Comparison of ENCODE assay signal across 28 mouse cellular contexts in the genomic region with DNA sequence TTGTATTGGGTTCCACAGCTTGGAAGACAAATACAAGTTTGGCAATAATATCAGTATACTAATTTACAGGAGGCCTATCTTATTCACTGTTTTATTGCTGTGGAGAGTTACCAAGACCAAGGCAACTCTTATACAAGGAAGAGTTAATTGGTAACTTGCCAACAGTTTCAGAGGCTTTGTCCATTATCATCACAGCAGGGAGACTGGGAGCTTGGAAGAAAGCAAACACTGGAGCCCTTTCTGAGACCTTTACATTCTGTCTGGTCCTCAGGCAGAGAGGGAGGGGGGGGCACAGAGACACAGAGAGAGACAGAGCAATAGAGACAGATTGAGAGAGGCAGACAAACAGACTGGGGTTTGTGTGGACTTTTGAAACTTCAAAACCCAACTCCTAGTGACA.
DNase-seq lines count a peak whose midpoint lies in the region; ATAC-seq and TF ChIP-seq lines count a peak whose summit lies in the region.
"Had no signal": no experiment of that assay in that cellular context is flagged by ENCODE, and none has a peak within 500 bp of the region (broad histone marks: within the 10 kb centered on the region; RNA-seq: fewer than 3 reads in every experiment).

No protein-coding gene starts in this region.

- peak; percentile 22 for DNase-seq in embryonic facial prominence, embryonic 14.5 days (ENCODE audit: low spot score)
- DNase-seq in embryonic facial prominence, embryonic 10.5 days (ENCODE audit: low spot score): no peak
- peak; percentile 10 for DNase-seq in kidney, postnatal 0 days (ENCODE audit: low spot score)
- DNase-seq in kidney, adult 11 months: no peak
- DNase-seq in stomach, postnatal 0 days (ENCODE audit: low spot score): no peak
- DNase-seq in retina, postnatal 1 day: peak; percentile 73
- no peak for DNase-seq in urinary bladder, postnatal 25 days (ENCODE audit: low spot score)
- DNase-seq: adrenal gland, adult 2 months; adrenal gland, postnatal 36 days; B cell, adult 2 months; cerebellum, adult 8-10 months; gastrocnemius, postnatal 25 days; heart, adult 11 months; heart, postnatal 36 days; kidney, adult 8-10 months; kidney, postnatal 10 days; layer of hippocampus, postnatal 36 days; liver, embryonic 13.5 days; lung, adult 18-20 months had no signal

- ATAC-seq in embryonic facial prominence, embryonic 14.5 days (ENCODE audit: low read depth): no peak
- ATAC-seq in kidney, postnatal 0 days (replicated peaks; ENCODE audit: low FRiP score, low read depth): no peak
- peak; percentile 67; the same call in 1 of the 2 replicates for ATAC-seq in stomach, embryonic 14.5 days (ENCODE audit: insufficient number of reproducible peaks, insufficient read depth, low FRiP score, low read depth)
- ATAC-seq in stomach, postnatal 0 days (ENCODE audit: low FRiP score, low TSS enrichment): no peak
- ATAC-seq: intestine, embryonic 15.5 days; midbrain, embryonic 15.5 days had no signal

- no peak overlapping the region for H3K27ac ChIP-seq in embryonic facial prominence, embryonic 14.5 days (replicated peaks; ENCODE audit: low read depth, low read length)
- no peak overlapping the region for H3K27ac ChIP-seq in embryonic facial prominence, embryonic 10.5 days (replicated peaks)
- no peak overlapping the region for H3K27ac ChIP-seq in kidney, postnatal 0 days
- H3K27ac ChIP-seq in stomach, embryonic 14.5 days (ENCODE audit: low read length): no peak overlapping the region; the same call in 1 of the 2 replicates
- H3K27ac ChIP-seq in stomach, postnatal 0 days (replicated peaks): no peak overlapping the region
- H3K27ac ChIP-seq: embryonic facial prominence, embryonic 15.5 days; forebrain, embryonic 12.5 days; heart, embryonic 10.5 days; hindbrain, embryonic 15.5 days; intestine, embryonic 15.5 days; limb, embryonic 10.5 days; limb, embryonic 15.5 days; liver, embryonic 13.5 days; midbrain, embryonic 15.5 days had no signal

- H3K27me3 ChIP-seq in embryonic facial prominence, embryonic 14.5 days (replicated peaks; ENCODE audit: control insufficient read depth, insufficient read depth, low read length): no peaks in the 10 kb centered on the region
- no peaks in the 10 kb centered on the region for H3K27me3 ChIP-seq in embryonic facial prominence, embryonic 10.5 days (replicated peaks; ENCODE audit: low read depth, poor library complexity, severe bottlenecking)
- H3K27me3 ChIP-seq in kidney, postnatal 0 days (ENCODE audit: insufficient read depth, low read length): no peaks in the 10 kb centered on the region
- no peaks in the 10 kb centered on the region for H3K27me3 ChIP-seq in stomach, embryonic 14.5 days (ENCODE audit: control insufficient read depth, insufficient read depth, low read length)
- H3K27me3 ChIP-seq in stomach, postnatal 0 days (ENCODE audit: control insufficient read depth, insufficient read depth, low read length): no peaks in the 10 kb centered on the region
- H3K27me3 ChIP-seq: embryonic facial prominence, embryonic 15.5 days; forebrain, embryonic 12.5 days; hindbrain, embryonic 15.5 days; intestine, embryonic 15.5 days; limb, embryonic 15.5 days; liver, embryonic 13.5 days; midbrain, embryonic 15.5 days had no signal

- no peak overlapping the region for H3K4me3 ChIP-seq in embryonic facial prominence, embryonic 14.5 days (ENCODE audit: low read depth, low read length)
- no peak overlapping the region for H3K4me3 ChIP-seq in embryonic facial prominence, embryonic 10.5 days
- H3K4me3 ChIP-seq in kidney, postnatal 0 days (replicated peaks; ENCODE audit: low read depth, low read length): no peak overlapping the region
- H3K4me3 ChIP-seq in stomach, embryonic 14.5 days (ENCODE audit: low read depth, low read length): no peak overlapping the region
- no peak overlapping the region for H3K4me3 ChIP-seq in stomach, postnatal 0 days (ENCODE audit: low read depth, low read length)
- H3K4me3 ChIP-seq: embryonic facial prominence, embryonic 15.5 days; forebrain, embryonic 12.5 days; heart, embryonic 10.5 days; hindbrain, embryonic 15.5 days; intestine, embryonic 15.5 days; limb, embryonic 10.5 days; limb, embryonic 15.5 days; liver, embryonic 13.5 days; midbrain, embryonic 15.5 days had no signal

- no peaks in the 10 kb centered on the region for H3K4me1 ChIP-seq in embryonic facial prominence, embryonic 14.5 days (ENCODE audit: control insufficient read depth, insufficient read depth, low read length)
- H3K4me1 ChIP-seq in embryonic facial prominence, embryonic 10.5 days: no peaks in the 10 kb centered on the region
- no peaks in the 10 kb centered on the region for H3K4me1 ChIP-seq in kidney, postnatal 0 days (replicated peaks; ENCODE audit: insufficient read depth, low read length)
- no peaks in the 10 kb centered on the region for H3K4me1 ChIP-seq in stomach, embryonic 14.5 days (ENCODE audit: control insufficient read depth, insufficient read depth, low read length)
- no peaks in the 10 kb centered on the region for H3K4me1 ChIP-seq in stomach, postnatal 0 days (replicated peaks; ENCODE audit: control insufficient read depth, insufficient read depth)
- H3K4me1 ChIP-seq: embryonic facial prominence, embryonic 15.5 days; forebrain, embryonic 12.5 days; hindbrain, embryonic 15.5 days; intestine, embryonic 15.5 days; limb, embryonic 10.5 days; limb, embryonic 15.5 days; liver, embryonic 13.5 days; midbrain, embryonic 15.5 days had no signal

- H3K9ac ChIP-seq in embryonic facial prominence, embryonic 14.5 days (ENCODE audit: low read depth, low read length): no peak overlapping the region
- H3K9ac ChIP-seq in kidney, postnatal 0 days (ENCODE audit: low read depth, low read length): no peak overlapping the region
- H3K9ac ChIP-seq in stomach, embryonic 14.5 days (replicated peaks; ENCODE audit: low read depth, low read length): no peak overlapping the region
- no peak overlapping the region for H3K9ac ChIP-seq in stomach, postnatal 0 days (ENCODE audit: low read length)
- H3K9ac ChIP-seq: embryonic facial prominence, embryonic 15.5 days; forebrain, embryonic 12.5 days; hindbrain, embryonic 15.5 days; intestine, embryonic 15.5 days; limb, embryonic 15.5 days; liver, embryonic 13.5 days; midbrain, embryonic 15.5 days had no signal

- TF ChIP-seq EP300 in stomach, postnatal 0 days (optimal IDR thresholded peaks at IDR 0.05): no peak

- no peak for TF ChIP-seq CTCF in kidney, postnatal 0 days (IDR thresholded peaks at IDR 0.05; ENCODE audit: low read depth)
- TF ChIP-seq CTCF in stomach, postnatal 0 days (IDR thresholded peaks at IDR 0.05; ENCODE audit: low read depth): no peak

- H3K9me3 ChIP-seq in embryonic facial prominence, embryonic 14.5 days (ENCODE audit: control insufficient read depth, low read length): no peaks in the 10 kb centered on the region
- H3K9me3 ChIP-seq in embryonic facial prominence, embryonic 10.5 days: no peaks in the 10 kb centered on the region
- H3K9me3 ChIP-seq in kidney, postnatal 0 days (replicated peaks; ENCODE audit: low read length): no peaks in the 10 kb centered on the region
- no peaks in the 10 kb centered on the region for H3K9me3 ChIP-seq in stomach, embryonic 14.5 days (ENCODE audit: control insufficient read depth, low read depth, low read length)
- H3K9me3 ChIP-seq in stomach, postnatal 0 days (ENCODE audit: control insufficient read depth, low read length): no peaks in the 10 kb centered on the region
- H3K9me3 ChIP-seq: embryonic facial prominence, embryonic 15.5 days; forebrain, embryonic 12.5 days; heart, embryonic 10.5 days; hindbrain, embryonic 15.5 days; intestine, embryonic 15.5 days; limb, embryonic 10.5 days; limb, embryonic 15.5 days; liver, embryonic 13.5 days; midbrain, embryonic 15.5 days had no signal

- H3K36me3 ChIP-seq in embryonic facial prominence, embryonic 14.5 days (ENCODE audit: control insufficient read depth, insufficient read depth, low read length): no peaks in the 10 kb centered on the region
- H3K36me3 ChIP-seq in embryonic facial prominence, embryonic 10.5 days (replicated peaks): no peaks in the 10 kb centered on the region
- H3K36me3 ChIP-seq in kidney, postnatal 0 days (ENCODE audit: insufficient read depth, low read length): no peaks in the 10 kb centered on the region
- H3K36me3 ChIP-seq in stomach, embryonic 14.5 days (ENCODE audit: control insufficient read depth, insufficient read depth, low read length): no peaks in the 10 kb centered on the region
- no peaks in the 10 kb centered on the region for H3K36me3 ChIP-seq in stomach, postnatal 0 days (ENCODE audit: control insufficient read depth, insufficient read depth, low read length)
- H3K36me3 ChIP-seq: embryonic facial prominence, embryonic 15.5 days; forebrain, embryonic 12.5 days; heart, embryonic 10.5 days; hindbrain, embryonic 15.5 days; intestine, embryonic 15.5 days; limb, embryonic 10.5 days; limb, embryonic 15.5 days; liver, embryonic 13.5 days; midbrain, embryonic 15.5 days had no signal

- no peak overlapping the region for H3K4me2 ChIP-seq in embryonic facial prominence, embryonic 14.5 days (ENCODE audit: low read depth, low read length)
- H3K4me2 ChIP-seq in kidney, postnatal 0 days (ENCODE audit: low read length): no peak overlapping the region
- H3K4me2 ChIP-seq in stomach, embryonic 14.5 days (replicated peaks; ENCODE audit: low read depth, low read length): no peak overlapping the region
- H3K4me2 ChIP-seq in stomach, postnatal 0 days (replicated peaks; ENCODE audit: low read depth): no peak overlapping the region
- H3K4me2 ChIP-seq: embryonic facial prominence, embryonic 15.5 days; forebrain, embryonic 12.5 days; hindbrain, embryonic 15.5 days; intestine, embryonic 15.5 days; limb, embryonic 15.5 days; liver, embryonic 13.5 days; midbrain, embryonic 15.5 days had no signal

Comparison
In these comparisons a context has a peak if more than half of its experiments do, and no peak if none do; other contexts are left out.
1. DNase-seq: peak in embryonic facial prominence, embryonic 14.5 days (single experiment), kidney, postnatal 0 days (single experiment) and retina, postnatal 1 day (single experiment); none in embryonic facial prominence, embryonic 10.5 days (single experiment), kidney, adult 11 months (single experiment), stomach, postnatal 0 days (single experiment) and urinary bladder, postnatal 25 days (single experiment).